In genomic region chr4:100061396-100062066, GRCm38 (mm10) we compare ENCODE assay signal across 23 mouse cellular contexts. TPM values are rescaled to one million over a fixed set of nuclear protein-coding genes. Genes with fewer than 3 reads are reported as not detected.
DNase-seq lines count a peak whose midpoint lies in the region; ATAC-seq and TF ChIP-seq lines count a peak whose summit lies in the region.
"Had no signal": no experiment of that assay in that cellular context is flagged by ENCODE, and none has a peak within 500 bp of the region (broad histone marks: within the 10 kb centered on the region; RNA-seq: fewer than 3 reads in every experiment).

No protein-coding gene starts in this region.

- peak; percentile 87 for DNase-seq in heart, adult 11 months
- no peak for DNase-seq in heart, postnatal 14 days
- peak; percentile 42 for DNase-seq in embryonic facial prominence, embryonic 14.5 days (ENCODE audit: low spot score)
- peak; percentile 32 for DNase-seq in gastrocnemius, postnatal 25 days
- DNase-seq in right cerebral cortex, postnatal 10 days (ENCODE audit: low spot score in 2 of 2) = no peak
- no peak for DNase-seq in layer of hippocampus, adult 11-12 months (ENCODE audit: low spot score)
- DNase-seq: adrenal gland, postnatal 14 days; cerebellum, adult 11 months; cerebellum, postnatal 10 days; forebrain, postnatal 0 days; kidney, adult 9 months; kidney, postnatal 25 days; liver; right cerebral cortex, postnatal 25 days; thymus, adult 2 months had no signal

- no peak for ATAC-seq in embryonic facial prominence, embryonic 14.5 days (ENCODE audit: low read depth)
- ATAC-seq in liver, embryonic 12.5 days = no peak
- ATAC-seq: CD4-positive, CD25-positive, alpha-beta regulatory T cell, adult 4 months; forebrain, postnatal 0 days had no signal

- TF ChIP-seq CTCF in E14TG2a.4 (conservative IDR thresholded peaks at IDR 0.05; ENCODE audit: low read length) = no peak

- WGBS in embryonic facial prominence, embryonic 14.5 days = 38% methylated on average over 19 of the region's 19 CpGs
- WGBS in liver, embryonic 12.5 days (ENCODE audit: insufficient replicate concordance) = 71% methylated on average over 19 of the region's 19 CpGs

- H3K36me3 ChIP-seq in E14TG2a.4 (ENCODE audit: insufficient read depth, low read length) = no peaks in the 10 kb centered on the region
- no peaks in the 10 kb centered on the region for H3K36me3 ChIP-seq in embryonic facial prominence, embryonic 14.5 days (ENCODE audit: control insufficient read depth, insufficient read depth, low read length)
- H3K36me3 ChIP-seq in liver, embryonic 12.5 days = no peaks in the 10 kb centered on the region
- H3K36me3 ChIP-seq: G1E; hindbrain, embryonic 13.5 days; lung, embryonic 15.5 days had no signal

- H3K9ac ChIP-seq in embryonic facial prominence, embryonic 14.5 days (ENCODE audit: low read depth, low read length) = 0 out of 2 replicates have a peak overlapping the region, but pooled peaks have one; percentile 11
- H3K9ac ChIP-seq in liver, embryonic 12.5 days = no peak overlapping the region
- H3K9ac ChIP-seq: forebrain, postnatal 0 days; hindbrain, embryonic 13.5 days; lung, embryonic 15.5 days had no signal

- intact Hi-C loops in heart, postnatal 14 days (cut with DNase I) = no loop called here

- peak overlapping the region; percentile 26; the same call in 1 of the 2 replicates for H3K4me3 ChIP-seq in E14TG2a.4 (replicated peaks; ENCODE audit: low read length)
- no peak overlapping the region for H3K4me3 ChIP-seq in embryonic facial prominence, embryonic 14.5 days (ENCODE audit: low read depth, low read length)
- H3K4me3 ChIP-seq in liver, embryonic 12.5 days = no peak overlapping the region
- H3K4me3 ChIP-seq: erythroblast, embryonic 14.5 days; hindbrain, embryonic 13.5 days; lung, embryonic 15.5 days had no signal

- peaks cover 22% of the 10 kb centered on the region for H3K27me3 ChIP-seq in E14TG2a.4 (ENCODE audit: insufficient read depth, low read length)
- no peaks in the 10 kb centered on the region for H3K27me3 ChIP-seq in embryonic facial prominence, embryonic 14.5 days (replicated peaks; ENCODE audit: control insufficient read depth, insufficient read depth, low read length)
- no peaks in the 10 kb centered on the region for H3K27me3 ChIP-seq in liver, embryonic 12.5 days (replicated peaks)
- H3K27me3 ChIP-seq: hindbrain, embryonic 13.5 days; lung, embryonic 15.5 days had no signal

- H3K4me2 ChIP-seq in embryonic facial prominence, embryonic 14.5 days (ENCODE audit: low read depth, low read length) = peak overlapping the region; percentile 32
- no peak overlapping the region for H3K4me2 ChIP-seq in liver, embryonic 12.5 days
- H3K4me2 ChIP-seq: hindbrain, embryonic 13.5 days; lung, embryonic 15.5 days had no signal

- H3K27ac ChIP-seq in embryonic facial prominence, embryonic 14.5 days (replicated peaks; ENCODE audit: low read depth, low read length) = peak overlapping the region; percentile 35
- no peak overlapping the region for H3K27ac ChIP-seq in liver, embryonic 12.5 days
- H3K27ac ChIP-seq: hindbrain, embryonic 13.5 days; lung, embryonic 15.5 days had no signal

- no peaks in the 10 kb centered on the region for H3K9me3 ChIP-seq in E14TG2a.4 (ENCODE audit: low read length)
- H3K9me3 ChIP-seq in embryonic facial prominence, embryonic 14.5 days (ENCODE audit: control insufficient read depth, low read length) = no peaks in the 10 kb centered on the region
- no peaks in the 10 kb centered on the region for H3K9me3 ChIP-seq in liver, embryonic 12.5 days (replicated peaks)
- H3K9me3 ChIP-seq: G1E; hindbrain, embryonic 13.5 days; lung, embryonic 15.5 days had no signal

- peaks cover 8% of the 10 kb centered on the region for H3K4me1 ChIP-seq in E14TG2a.4 (replicated peaks; ENCODE audit: low read depth, low read length)
- H3K4me1 ChIP-seq in embryonic facial prominence, embryonic 14.5 days (ENCODE audit: control insufficient read depth, insufficient read depth, low read length) = peaks cover 22% of the 10 kb centered on the region
- no peaks in the 10 kb centered on the region for H3K4me1 ChIP-seq in liver, embryonic 12.5 days
- H3K4me1 ChIP-seq: hindbrain, embryonic 13.5 days had no signal

RNA-seq across cellular contexts. Expression of gene Ror1, which starts 34.1 kb away (rescaled TPM):
- 10 to 100 TPM in 1 of 2 experiments, 1 to 10 TPM in 1; 9.3 to 12.0 TPM for total RNA-seq in heart, postnatal 14 days (2021)
- polyA plus RNA-seq in embryonic facial prominence, embryonic 14.5 days (2014; fragmentation: Nextera tagmentation; extraction: Ambion mirVana) = 10.2 and 13.0 TPM in 2 replicates
- total RNA-seq in gastrocnemius, postnatal 25 days (2021) = 1 to 10 TPM; 1.9 to 2.4 TPM
- 1.4 TPM in 2 replicates for polyA plus RNA-seq in liver, embryonic 12.5 days (2016; fragmentation: Nextera tagmentation; extraction: Ambion mirVana)
- total RNA-seq: neutrophil, adult 5-6 weeks had no signal
- polyA plus RNA-seq: CD4-positive, CD25-positive, alpha-beta regulatory T cell, adult 4 months; erythroblast, embryonic 14.5 days; G1E had no signal

Comparison
In these comparisons a context has a peak if more than half of its experiments do, and no peak if none do; other contexts are left out.
1. DNase-seq: peak in heart, adult 11 months (single experiment), embryonic facial prominence, embryonic 14.5 days (single experiment) and gastrocnemius, postnatal 25 days (single experiment); none in heart, postnatal 14 days (0 of 2), right cerebral cortex, postnatal 10 days (0 of 2) and layer of hippocampus, adult 11-12 months (single experiment).